Mouse (Mus musculus) bone marrow, adult 2 months (tissue): Measurements from ENCODE around the gene Ndfip2. TPM values are rescaled to one million over a fixed set of nuclear protein-coding genes. Genes with fewer than 3 reads are reported as not detected.

Experiments used
- H3K27ac ChIP-seq: fragments of 200-500 bp; 2 replicates; pipeline ENCODE4 v1.5.1; 2012; ENCODE audit warnings: low read depth, mild to moderate bottlenecking, control low read depth, inconsistent platforms, low read length; ENCODE audit not compliant: control insufficient read depth, poor library complexity, insufficient read depth
- H3K4me1 ChIP-seq: fragments of 200-500 bp; 2 replicates; pipeline ENCODE4 v1.6.1; 2011; ENCODE audit warnings: low read length; ENCODE audit not compliant: control insufficient read depth, insufficient read depth
- H3K4me3 ChIP-seq: fragments of 200-500 bp; replicated peaks from 2 replicates; pipeline ENCODE3; 2011; ENCODE audit warnings: mild to moderate bottlenecking, low read depth, low read length, control low read depth; ENCODE audit not compliant: control insufficient read depth
- CTCF ChIP-seq: fragments of 200-500 bp; IDR thresholded peaks from 2 replicates; pipeline ENCODE4 v1.5.1; 2011; ENCODE audit warnings: low read length, control low read depth; ENCODE audit not compliant: control insufficient read depth, insufficient read depth
- POLR2A ChIP-seq: fragments of 200-500 bp; IDR thresholded peaks from 2 replicates; pipeline ENCODE4 v1.6.1; 2011; ENCODE audit warnings: low read depth, mild to moderate bottlenecking, control low read depth, low read length, borderline replicate concordance; ENCODE audit not compliant: control insufficient read depth
- WGBS: fragments of 180-500 bp; shearing (Covaris S2); methylation state at CpG from one replicate; pipeline ENCODE4 v1.1.7; 2018; 5-methylcytosine and 5-hydroxymethylcytosine counted together
- polyA plus RNA-seq: library from polyadenylated mRNA; stranded (reverse); fragments of >200 nt; gene quantifications from 2 replicates; pipeline ENCODE4 v1.2.4, GENCODE M21; 2011; ENCODE audit warnings: low replicate concordance; ENCODE audit not compliant: missing spikeins, insufficient read depth, insufficient read length

Gene Ndfip2
- polyA plus RNA-seq, 1 experiment = 7.2 TPM

DNA sequence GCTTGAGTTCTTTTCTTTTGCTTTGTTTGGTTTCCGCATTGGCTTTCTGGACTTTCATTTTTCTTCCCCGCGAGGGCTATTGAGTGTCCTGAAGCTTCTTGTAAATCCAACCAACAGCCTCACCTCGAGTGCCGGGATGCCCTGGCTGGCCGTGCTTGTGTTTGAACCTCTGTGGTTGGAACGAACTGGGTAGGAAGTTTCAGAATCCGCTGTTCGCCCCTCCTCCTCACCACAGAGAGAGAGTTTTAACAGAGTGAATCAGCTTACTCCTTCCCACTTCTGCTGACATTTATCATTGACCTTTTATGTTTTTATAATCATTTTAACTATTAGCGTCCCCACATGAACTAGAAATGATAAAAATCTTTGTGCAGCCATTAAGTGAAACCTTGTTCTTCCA lies 18.3 kb upstream of the Ndfip2 start:
- Histone ChIP-seq H3K4me3 (no peak overlapping the region), H3K4me1 (no peaks in the 10 kb centered on the region), H3K27ac (no peak overlapping the region)
- WGBS = 49% methylated on average over 10 of the region's 10 CpGs
- TF ChIP-seq POLR2A (no peak), CTCF (no peak)

DNA sequence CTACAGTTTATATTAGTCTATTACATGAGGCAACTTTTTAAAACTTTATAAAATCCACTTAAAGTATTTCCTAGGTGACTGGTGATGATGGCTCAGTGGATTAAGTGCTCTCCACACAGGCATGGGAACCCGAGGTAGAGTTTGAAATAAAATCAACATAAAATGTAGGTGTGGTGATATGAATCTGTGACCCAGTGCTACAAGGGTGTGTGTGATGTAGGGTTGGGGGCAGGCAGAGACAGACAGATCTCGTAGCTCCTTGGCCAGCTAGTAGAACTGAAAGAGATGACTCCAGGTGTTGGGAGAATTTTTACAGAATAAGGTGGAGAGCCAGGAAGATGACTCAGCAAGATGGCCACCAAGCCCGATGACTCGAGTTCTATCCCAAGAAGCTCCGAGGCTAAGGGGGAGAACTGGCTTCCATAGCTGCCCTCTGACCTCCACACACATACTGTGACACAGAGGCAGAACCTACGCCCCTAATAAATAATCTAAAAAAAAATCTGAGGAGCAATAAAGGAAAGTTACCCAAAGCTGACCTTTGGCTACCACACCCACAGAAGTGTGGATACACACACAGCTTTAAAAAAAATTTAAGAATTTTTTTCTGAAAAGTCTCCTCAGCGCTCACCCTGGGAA lies 14.4 kb upstream of the Ndfip2 start:
- H3K4me1 ChIP-seq = no peaks in the 10 kb centered on the region
- H3K4me3 ChIP-seq = no peak overlapping the region
- TF ChIP-seq CTCF (no peak), POLR2A (no peak)
- no peak overlapping the region for H3K27ac ChIP-seq
- WGBS = 79% methylated on average over 7 of the region's 7 CpGs

DNA sequence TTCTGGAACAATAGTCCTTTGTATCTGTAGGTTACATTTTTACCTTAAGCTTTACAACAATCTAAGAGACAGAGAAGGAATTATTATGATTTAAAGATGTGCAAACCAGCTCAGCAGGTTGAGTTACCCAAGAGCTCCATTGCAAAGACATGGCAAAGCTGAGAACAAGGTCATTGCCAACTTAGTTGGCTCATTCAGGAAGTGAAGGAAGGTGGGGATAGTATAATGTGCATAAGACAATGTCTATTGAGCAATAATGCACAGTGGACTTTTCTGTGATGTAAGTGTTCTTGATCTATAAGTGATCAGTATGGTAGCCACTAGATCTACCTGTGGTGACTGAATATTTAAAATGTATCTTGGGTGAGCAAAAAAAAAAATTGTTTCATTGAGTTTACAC lies 7.3 kb upstream of the Ndfip2 start:
- no peak overlapping the region for H3K4me3 ChIP-seq
- H3K27ac ChIP-seq = no peak overlapping the region
- no peaks in the 10 kb centered on the region for H3K4me1 ChIP-seq
- TF ChIP-seq CTCF (no peak), POLR2A (no peak)

DNA sequence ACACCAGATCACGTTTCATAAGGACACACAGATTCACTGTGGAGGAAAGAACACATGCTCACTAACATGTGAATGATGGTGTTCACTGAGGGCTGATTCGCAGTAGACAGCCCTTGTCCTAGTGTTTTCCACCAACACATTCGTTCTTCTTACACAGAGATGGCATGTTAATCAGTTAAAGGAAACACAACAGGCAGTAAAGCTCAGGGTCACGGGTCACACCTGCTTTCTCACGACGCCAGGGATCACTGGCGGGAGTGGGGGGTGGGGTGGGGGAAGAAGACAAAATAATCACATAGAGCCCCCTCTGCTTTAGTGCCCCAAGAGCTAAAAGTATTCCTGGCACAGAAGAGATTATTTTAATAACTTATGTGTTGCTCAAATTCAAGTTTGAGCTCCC lies 5.1 kb upstream of the Ndfip2 start:
- 70% methylated on average over 7 of the region's 7 CpGs for WGBS
- Histone ChIP-seq H3K4me1 (no peaks in the 10 kb centered on the region), H3K27ac (no peak overlapping the region), H3K4me3 (no peak overlapping the region)
- TF ChIP-seq CTCF (no peak), POLR2A (no peak)

DNA sequence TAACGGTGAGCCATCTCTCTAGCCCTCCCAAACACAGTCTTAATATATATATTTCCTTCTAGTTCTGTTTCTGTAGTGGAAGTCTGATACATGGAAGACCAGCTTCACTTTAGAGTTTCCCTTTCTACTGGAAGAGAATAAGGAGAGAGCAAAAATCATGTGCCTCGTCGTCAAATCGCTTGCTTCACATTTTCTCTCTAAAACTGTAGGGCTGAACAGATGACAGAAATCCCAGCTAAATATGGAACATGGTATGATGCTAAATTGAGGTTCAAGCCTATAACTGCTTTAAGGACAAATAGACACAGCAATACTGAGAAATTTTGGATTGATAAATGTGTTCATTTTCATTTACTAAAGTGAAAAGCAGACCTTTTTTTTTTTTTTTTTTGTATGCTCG lies 4.0 kb upstream of the Ndfip2 start:
- TF ChIP-seq POLR2A = no peak
- TF ChIP-seq CTCF = no peak
- H3K4me3 ChIP-seq = no peak overlapping the region
- H3K4me1 ChIP-seq = no peaks in the 10 kb centered on the region
- no peak overlapping the region for H3K27ac ChIP-seq
- WGBS = 81% methylated on average over 5 of the region's 5 CpGs

DNA sequence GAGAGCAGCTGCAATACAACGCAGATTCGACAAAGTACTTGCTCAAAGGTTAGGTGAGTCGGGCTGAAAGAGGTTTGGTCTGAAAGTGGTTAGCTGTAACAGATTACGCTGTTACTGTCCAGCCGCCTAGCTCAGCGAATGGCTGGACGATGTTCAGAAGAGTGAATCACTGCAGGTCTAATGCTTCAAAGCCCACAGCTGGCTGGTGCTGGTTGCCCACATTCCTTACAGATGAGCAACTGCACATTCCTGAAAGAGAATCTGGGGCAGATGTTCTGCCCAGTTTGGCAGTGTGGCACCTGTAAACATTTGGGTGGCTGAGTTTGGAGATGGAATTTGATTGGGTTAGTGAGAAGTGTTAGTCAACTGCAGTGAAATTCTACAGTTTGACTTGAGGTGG lies 2.8 kb upstream of the Ndfip2 start:
- WGBS = 84% methylated on average over 7 of the region's 7 CpGs
- TF ChIP-seq CTCF (no peak), POLR2A (no peak)

DNA sequence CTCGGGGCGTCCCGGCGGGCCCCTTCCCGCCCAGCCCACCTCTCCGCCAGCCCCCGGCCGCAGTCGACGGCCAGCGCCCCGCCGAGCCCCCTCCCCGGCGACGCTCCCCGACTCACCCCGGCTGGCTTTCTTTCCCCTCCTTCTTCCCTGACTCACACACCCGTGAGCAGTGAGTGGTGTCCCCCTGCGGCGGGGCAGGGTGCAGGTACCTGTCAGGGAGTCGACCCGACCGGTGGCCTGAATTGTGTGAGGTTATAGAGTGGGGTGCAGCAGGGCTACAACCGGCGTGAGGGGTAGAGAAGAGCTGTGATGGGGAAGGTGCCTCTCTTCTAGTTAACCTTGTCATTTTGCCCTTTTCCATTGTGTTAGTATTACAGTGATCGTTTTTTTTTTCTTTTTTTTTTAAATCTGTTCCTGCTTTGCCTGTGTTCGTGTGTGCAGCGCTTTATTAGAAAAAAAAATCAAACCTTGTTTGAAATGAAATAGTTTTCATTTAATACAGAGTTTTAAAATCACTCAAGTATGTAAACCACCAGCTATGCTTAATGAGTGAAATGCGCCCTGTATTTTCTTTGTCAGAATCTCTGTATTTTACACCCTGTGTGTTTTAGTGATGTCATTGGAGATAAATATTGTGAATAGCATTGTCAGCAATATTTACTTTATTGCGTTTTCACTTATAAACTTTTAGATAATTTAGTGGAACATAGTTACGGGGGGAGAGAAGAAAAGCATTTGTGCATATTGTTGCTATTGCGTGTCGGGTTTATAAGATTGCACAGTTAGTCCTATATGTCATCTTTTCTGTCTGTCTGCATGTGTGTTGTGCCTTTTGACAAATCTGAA lies 885 bp downstream of the Ndfip2 start:
- H3K4me1 ChIP-seq = no peaks in the 10 kb centered on the region
- H3K4me3 ChIP-seq = peak overlapping the region; percentile 60
- TF ChIP-seq CTCF (0 out of 2 replicates have a peak, but pooled peaks have one; percentile 9), POLR2A (no peak)
- H3K27ac ChIP-seq = peak overlapping the region; percentile 84
- WGBS = 10% methylated on average over 34 of the region's 34 CpGs

More for the DNA sequence above, 2.8 kb upstream of the Ndfip2 start:
- H3K27ac ChIP-seq = no peak overlapping the region
- no peaks in the 10 kb centered on the region for H3K4me1 ChIP-seq
- H3K4me3 ChIP-seq = no peak overlapping the region

DNA sequence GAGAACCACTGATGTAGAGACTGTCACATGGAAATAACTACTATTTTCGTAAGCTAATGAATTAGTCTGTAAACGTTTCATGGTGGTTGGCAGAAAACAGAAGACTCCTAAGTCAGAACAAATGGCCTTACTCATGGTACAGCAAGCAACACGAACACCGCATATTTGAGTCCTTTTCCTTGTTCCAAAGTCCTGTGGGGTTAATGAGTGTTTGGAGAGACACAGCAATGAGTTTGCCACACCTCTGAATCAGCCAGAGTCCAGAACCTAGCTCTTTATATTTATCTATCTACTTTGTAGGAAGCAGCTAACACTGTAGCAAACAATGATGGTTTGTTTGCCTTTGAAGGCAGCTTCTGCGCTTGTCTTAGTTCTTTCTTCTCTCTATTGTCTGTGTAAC lies 4.5 kb downstream of the Ndfip2 start:
- Histone ChIP-seq H3K4me3 (no peak overlapping the region), H3K4me1 (no peaks in the 10 kb centered on the region), H3K27ac (no peak overlapping the region)
- TF ChIP-seq CTCF (no peak), POLR2A (no peak)
- 80% methylated on average over 5 of the region's 5 CpGs for WGBS

DNA sequence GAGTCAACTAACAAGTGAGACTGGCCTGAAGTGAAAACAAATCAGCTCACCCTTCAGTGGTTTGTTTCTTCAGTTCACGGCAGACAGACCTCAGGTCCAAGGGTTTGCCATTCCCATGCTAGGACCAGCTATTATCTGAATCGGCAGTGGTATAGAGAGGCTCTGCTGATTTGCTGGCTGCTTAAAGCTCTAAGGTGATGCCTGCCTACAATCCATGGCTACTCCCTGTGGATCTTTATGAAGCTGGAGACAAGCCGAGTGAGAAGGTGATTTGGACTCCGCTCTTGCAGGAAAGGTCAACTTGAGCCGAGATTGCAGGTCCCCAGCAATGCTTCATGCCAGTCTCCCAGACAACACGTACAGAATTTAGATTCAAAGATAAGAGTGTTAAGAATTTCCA lies 8.7 kb downstream of the Ndfip2 start:
- 81% methylated on average over 6 of the region's 6 CpGs for WGBS
- Histone ChIP-seq H3K27ac (no peak overlapping the region), H3K4me3 (no peak overlapping the region), H3K4me1 (no peaks in the 10 kb centered on the region)
- no peak for TF ChIP-seq POLR2A
- no peak for TF ChIP-seq CTCF
